Mouse (Mus musculus) ES-E14 (cell line): ENCODE measurements at regions not wholly inside any gene's neighbourhood (a gene's known extent, or its start where the extent isn't known, plus 50 kb on each side); places are given as distances from the start of the nearest gene placed in this dataset.

ENCODE experiments used
- DNase-seq: peaks from one replicate; pipeline ENCODE4 v3.0.0-alpha.2; 2013; ENCODE audit warnings: low read depth, low spot score
- H3K27ac ChIP-seq: 2 replicates; pipeline ENCODE4 v1.5.1; 2012; ENCODE audit warnings: low read depth, mild to moderate bottlenecking, low read length, moderate library complexity, mixed read lengths; ENCODE audit not compliant: poor library complexity, insufficient read depth, severe bottlenecking
- H3K36me3 ChIP-seq: 2 replicates; pipeline ENCODE4 v1.6.1; 2012; ENCODE audit warnings: mild to moderate bottlenecking, low read length, moderate library complexity, mixed read lengths; ENCODE audit not compliant: control insufficient read depth, poor library complexity, insufficient read depth, severe bottlenecking
- H3K4me1 ChIP-seq, 2 experiments: fragments of 150-350 bp in 1 of 2; sonication (generic) in 1 of 2; 2 replicates each; pipeline ENCODE4 v1.6.1; 2012; ENCODE audit warnings: low read length in 2 of 2, mild to moderate bottlenecking in 1 of 2, mixed read lengths in 1 of 2; ENCODE audit not compliant: control insufficient read depth in 2 of 2, insufficient read depth in 2 of 2, poor library complexity in 1 of 2
- H3K4me3 ChIP-seq, 2 experiments: fragments of 150-350 bp in 1 of 2; sonication (generic) in 1 of 2; 2 replicates each; pipeline ENCODE4 v1.5.1; 2012; ENCODE audit warnings: low read length in 2 of 2, low read depth in 1 of 2, mild to moderate bottlenecking in 1 of 2, mixed read lengths in 1 of 2; ENCODE audit not compliant: insufficient read depth in 1 of 2, poor library complexity in 1 of 2, severe bottlenecking in 1 of 2
- H3K9ac ChIP-seq: 2 replicates; pipeline ENCODE4 v1.6.1; 2012; ENCODE audit warnings: low read depth, mild to moderate bottlenecking, low read length, mixed read lengths; ENCODE audit not compliant: poor library complexity, insufficient read depth, severe bottlenecking
- H3K9me3 ChIP-seq: fragments of 150-350 bp; sonication (generic); 2 replicates; pipeline ENCODE4 v1.6.1; 2012; ENCODE audit warnings: low read depth, mild to moderate bottlenecking, low read length; ENCODE audit not compliant: control insufficient read depth, insufficient read depth
- CHD2 ChIP-seq: IDR thresholded peaks from 2 replicates; pipeline ENCODE4 v1.6.1; 2014; ENCODE audit warnings: mild to moderate bottlenecking, low read depth, low read length, inconsistent platforms
- HCFC1 ChIP-seq: IDR thresholded peaks from 2 replicates; pipeline ENCODE4 v1.6.1; 2012; ENCODE audit warnings: low read length, inconsistent platforms, borderline replicate concordance; ENCODE audit not compliant: insufficient read depth
- MAFK ChIP-seq: IDR thresholded peaks from 2 replicates; pipeline ENCODE4 v1.6.1; 2014; ENCODE audit warnings: mild to moderate bottlenecking, low read depth, low read length, inconsistent platforms; ENCODE audit not compliant: insufficient read depth
- ZC3H11A ChIP-seq: IDR thresholded peaks from 2 replicates; pipeline ENCODE4 v1.6.1; 2012; ENCODE audit warnings: low read depth, mild to moderate bottlenecking, inconsistent platforms, low read length, borderline replicate concordance
- ZNF384 ChIP-seq: IDR thresholded peaks from 2 replicates; pipeline ENCODE4 v1.6.1; 2012; ENCODE audit warnings: low read depth, low read length, inconsistent platforms
- in situ Hi-C, 2 experiments: fragments of 600-800 bp; cut with MboI; formaldehyde crosslinking; loops; one replicate each; pipeline ENCODE4 v1.15.1; 2025; ENCODE audit warnings: low sequenced_read_pairs in 2 of 2, inconsistent platforms in 1 of 2; ENCODE audit not compliant: unreplicated experiment in 2 of 2

- in situ Hi-C loops, result no loop called here
- no peaks in the 10 kb centered on the region for H3K36me3 ChIP-seq
- H3K9ac ChIP-seq, result no peak overlapping the region
- peak; percentile 35 for DNase-seq
- H3K4me1 ChIP-seq, result no peaks in the 10 kb centered on the region
- no peak overlapping the region for H3K27ac ChIP-seq
- H3K4me3 ChIP-seq, result no peak overlapping the region
- 0 out of 2 replicates have a peak, but pooled peaks have one; percentile 23 for TF ChIP-seq ZC3H11A
- no peak for TF ChIP-seq MAFK
- TF ChIP-seq CHD2, result no peak
- no peak for TF ChIP-seq ZNF384
- no peaks in the 10 kb centered on the region for H3K9me3 ChIP-seq
Measured at GRCm38 (mm10) chr1:120667776-120668175, 65.6 kb downstream of the En1 start.

- no peak overlapping the region for H3K27ac ChIP-seq
- no peaks in the 10 kb centered on the region for H3K36me3 ChIP-seq
- in situ Hi-C loops, result no loop called here
- no peak overlapping the region for H3K9ac ChIP-seq
- H3K9me3 ChIP-seq, result no peaks in the 10 kb centered on the region
- H3K4me3 ChIP-seq, result no peak overlapping the region
- no peak for TF ChIP-seq HCFC1
- TF ChIP-seq ZNF384, result no peak
- TF ChIP-seq ZC3H11A, result no peak
- no peak for TF ChIP-seq CHD2
- no peak for TF ChIP-seq MAFK
- no peak for DNase-seq
- no peaks in the 10 kb centered on the region for H3K4me1 ChIP-seq
Measured at GRCm38 (mm10) chr1:120683532-120684245, 81.5 kb downstream of the En1 start.

GRCm38 (mm10) chr1:120685650-120686244 is 83.5 kb downstream of the En1 start:
- H3K27ac ChIP-seq, result no peak overlapping the region
- H3K36me3 ChIP-seq, result no peaks in the 10 kb centered on the region
- TF ChIP-seq ZNF384 (no peak), ZC3H11A (no peak), HCFC1 (no peak), MAFK (no peak), CHD2 (no peak)
- no peaks in the 10 kb centered on the region for H3K4me1 ChIP-seq
- no peak for DNase-seq
- no peaks in the 10 kb centered on the region for H3K9me3 ChIP-seq
- H3K4me3 ChIP-seq, result no peak overlapping the region
- H3K9ac ChIP-seq, result no peak overlapping the region
- in situ Hi-C loops, result no loop called here

GRCm38 (mm10) chr1:120691571-120691970 is 89.4 kb downstream of the En1 start:
- H3K9me3 ChIP-seq, result no peaks in the 10 kb centered on the region
- no peak for DNase-seq
- in situ Hi-C loops, result no loop called here
- no peak overlapping the region for H3K4me3 ChIP-seq
- no peak overlapping the region for H3K9ac ChIP-seq
- H3K27ac ChIP-seq, result no peak overlapping the region
- no peaks in the 10 kb centered on the region for H3K4me1 ChIP-seq
- H3K36me3 ChIP-seq, result no peaks in the 10 kb centered on the region
- no peak for TF ChIP-seq HCFC1

- no peaks in the 10 kb centered on the region for H3K36me3 ChIP-seq
- no peaks in the 10 kb centered on the region for H3K4me1 ChIP-seq
- no peaks in the 10 kb centered on the region for H3K9me3 ChIP-seq
- H3K27ac ChIP-seq, result no peak overlapping the region
- no peak overlapping the region for H3K9ac ChIP-seq
- TF ChIP-seq HCFC1 (no peak), ZC3H11A (0 out of 2 replicates have a peak, but pooled peaks have one; percentile 24)
- DNase-seq, result peak; percentile 11
- in situ Hi-C loops, result no loop called here
- H3K4me3 ChIP-seq, result no peak overlapping the region
Measured at GRCm38 (mm10) chr1:120698189-120698588, 96.0 kb downstream of the En1 start.
